Mouse (Mus musculus) stomach, postnatal 0 days (tissue): Measurements from ENCODE around the gene Slc25a13. TPM values are rescaled to one million over a fixed set of nuclear protein-coding genes. Genes with fewer than 3 reads are reported as not detected.
A peak's percentile ranks its signal among the peaks of the same experiment; 100 is the strongest.

Experiments
- ATAC-seq: fragments of 200-750 bp; cut with Nextera tagmentation; 2 replicates; pipeline ENCODE4 v1.8.0; 2017; ENCODE audit not compliant: low FRiP score, low TSS enrichment
- DNase-seq: peaks from one replicate; pipeline ENCODE4 v3.0.0-alpha.2; 2016; ENCODE audit warnings: low spot score
- H3K27ac ChIP-seq: fragments of 300-500 bp; sonication (generic); replicated peaks from 2 replicates; pipeline ENCODE4 v1.5.1; 2014; ENCODE audit warnings: mild to moderate bottlenecking, control low read depth
- H3K27me3 ChIP-seq: fragments of 300-500 bp; sonication (generic); 2 replicates; pipeline ENCODE4 v1.6.1; 2014; ENCODE audit warnings: low read length; ENCODE audit not compliant: control insufficient read depth, insufficient read depth
- H3K36me3 ChIP-seq: fragments of 300-500 bp; sonication (generic); 2 replicates; pipeline ENCODE4 v1.6.1; 2014; ENCODE audit warnings: low read length, mixed read lengths; ENCODE audit not compliant: control insufficient read depth, insufficient read depth
- H3K4me1 ChIP-seq: fragments of 300-500 bp; sonication (generic); replicated peaks from 2 replicates; pipeline ENCODE4 v1.6.1; 2014; ENCODE audit warnings: antibody characterized with exemption; ENCODE audit not compliant: control insufficient read depth, insufficient read depth
- H3K4me2 ChIP-seq: fragments of 300-500 bp; sonication (generic); replicated peaks from 2 replicates; pipeline ENCODE4 v1.6.1; 2014; ENCODE audit warnings: low read depth, mild to moderate bottlenecking, control low read depth, moderate library complexity
- H3K4me3 ChIP-seq: fragments of 300-500 bp; sonication (generic); 2 replicates; pipeline ENCODE4 v1.5.1; 2014; ENCODE audit warnings: low read depth, low read length, control low read depth
- H3K9ac ChIP-seq: fragments of 300-500 bp; sonication (generic); 2 replicates; pipeline ENCODE4 v1.6.1; 2014; ENCODE audit warnings: mild to moderate bottlenecking, low read length, control low read depth, mixed read lengths
- H3K9me3 ChIP-seq: fragments of 300-500 bp; sonication (generic); 2 replicates; pipeline ENCODE4 v1.6.1; 2016; ENCODE audit warnings: low read length; ENCODE audit not compliant: control insufficient read depth
- CTCF ChIP-seq: IDR thresholded peaks from 2 replicates; pipeline ENCODE4 v1.5.1; 2016; ENCODE audit warnings: antibody characterized with exemption, low read depth, mild to moderate bottlenecking, moderate library complexity
- EP300 ChIP-seq: optimal IDR thresholded peaks from 2 replicates; pipeline ENCODE3; 2016; ENCODE audit warnings: antibody characterized with exemption
- WGBS: fragments of 180-500 bp; shearing (Covaris S2); extraction: QIAGEN DNeasy Blood & Tissue Kit; methylation state at CpG from one replicate; pipeline ENCODE4 v1.1.7; 2014; 5-methylcytosine and 5-hydroxymethylcytosine counted together
- polyA plus RNA-seq: library from polyadenylated mRNA; unstranded; fragments of >200 nt; fragmentation: Nextera tagmentation; extraction: Ambion mirVana; gene quantifications from 2 replicates; pipeline ENCODE4 v1.2.1, GENCODE M21; 2015

The Slc25a13 gene
- polyA plus RNA-seq, 1 experiment from 2014 or later: 18.5 TPM

GRCm38 (mm10) chr6:5991817-5992755 is 224.9 kb downstream of the Slc25a13 start:
- H3K4me3 ChIP-seq: no peak overlapping the region
- ATAC-seq: peak; percentile 56; the same call in 1 of the 2 replicates

GRCm38 (mm10) chr6:5991243-5991642 is 225.7 kb downstream of the Slc25a13 start:
- Histone ChIP-seq H3K4me2 (no peak overlapping the region), H3K9ac (no peak overlapping the region), H3K9me3 (no peaks in the 10 kb centered on the region), H3K27me3 (no peaks in the 10 kb centered on the region), H3K4me3 (no peak overlapping the region), H3K36me3 (no peaks in the 10 kb centered on the region), H3K4me1 (no peaks in the 10 kb centered on the region), H3K27ac (no peak overlapping the region)
- DNase-seq (no peak), ATAC-seq (no peak)
- WGBS: 66% methylated on average over 6 of the region's 6 CpGs
- no peak for TF ChIP-seq EP300
- no peak for TF ChIP-seq CTCF

More at GRCm38 (mm10) chr6:5991817-5992755, 224.9 kb downstream of the Slc25a13 start:
- TF ChIP-seq EP300 (no peak), CTCF (no peak)
- Histone ChIP-seq H3K9me3 (no peaks in the 10 kb centered on the region), H3K36me3 (no peaks in the 10 kb centered on the region), H3K9ac (no peak overlapping the region), H3K4me1 (no peaks in the 10 kb centered on the region), H3K4me2 (peak overlapping the region; percentile 42), H3K27ac (no peak overlapping the region), H3K27me3 (no peaks in the 10 kb centered on the region)
- WGBS: 29% methylated on average over 25 of the region's 25 CpGs
- DNase-seq: peak; percentile 66
